Mouse (Mus musculus) limb, embryonic 13.5 days (tissue): ENCODE data around the gene Caly. TPM values are rescaled to one million over a fixed set of nuclear protein-coding genes. Genes with fewer than 3 reads are reported as not detected.

Source experiments
- ATAC-seq: fragments of 200-750 bp; cut with Nextera tagmentation; 2 replicates; pipeline ENCODE4 v1.8.0; 2017; ENCODE audit warnings: low read depth, moderate number of reproducible peaks, moderate TSS enrichment; ENCODE audit not compliant: low FRiP score
- H3K27ac ChIP-seq: fragments of 300-500 bp; sonication (generic); 2 replicates; pipeline ENCODE4 v1.5.1; 2015; ENCODE audit warnings: inconsistent platforms, mild to moderate bottlenecking, moderate library complexity
- H3K27me3 ChIP-seq: fragments of 300-500 bp; sonication (generic); 2 replicates; pipeline ENCODE4 v1.6.1; 2015; ENCODE audit warnings: mild to moderate bottlenecking, inconsistent platforms
- H3K36me3 ChIP-seq: fragments of 300-500 bp; sonication (generic); 2 replicates; pipeline ENCODE4 v1.6.1; 2015; ENCODE audit warnings: inconsistent platforms, mild to moderate bottlenecking, moderate library complexity
- H3K4me1 ChIP-seq: fragments of 300-500 bp; sonication (generic); 2 replicates; pipeline ENCODE4 v1.6.1; 2015; ENCODE audit warnings: inconsistent platforms
- H3K4me2 ChIP-seq: fragments of 300-500 bp; sonication (generic); replicated peaks from 2 replicates; pipeline ENCODE4 v1.6.1; 2015; ENCODE audit warnings: inconsistent platforms, mild to moderate bottlenecking, moderate library complexity
- H3K4me3 ChIP-seq: fragments of 300-500 bp; sonication (generic); 2 replicates; pipeline ENCODE4 v1.5.1; 2015; ENCODE audit warnings: moderate library complexity, mild to moderate bottlenecking, inconsistent platforms
- H3K9ac ChIP-seq: fragments of 300-500 bp; sonication (generic); 2 replicates; pipeline ENCODE4 v1.6.1; 2015; ENCODE audit warnings: mild to moderate bottlenecking, inconsistent platforms
- H3K9me3 ChIP-seq: fragments of 300-500 bp; sonication (generic); 2 replicates; pipeline ENCODE4 v1.6.1; 2016; ENCODE audit warnings: inconsistent platforms
- WGBS: fragments of 180-500 bp; shearing (Covaris S2); methylation state at CpG from one replicate; pipeline ENCODE4 v1.1.7; 2015; 5-methylcytosine and 5-hydroxymethylcytosine counted together
- polyA plus RNA-seq: library from polyadenylated mRNA; unstranded; fragments of >200 nt; fragmentation: Nextera tagmentation; extraction: Ambion mirVana; gene quantifications from 2 replicates; pipeline ENCODE4 v1.2.1, GENCODE M21; 2015

Caly gene
- polyA plus RNA-seq = 1.1 TPM in 2 replicates

- peak within 1 kb of the TSS; percentile 37; the same call in 1 of the 2 replicates for H3K4me3 ChIP-seq
- H3K4me1 ChIP-seq = peaks cover 20% of the 10 kb centered on the region
- H3K9ac ChIP-seq = no peak within 1 kb of the TSS
- 6% methylated on average over 18 of the region's 18 CpGs for WGBS
- no peak within 1 kb of the TSS for H3K27ac ChIP-seq
- ATAC-seq = no peak
- H3K4me2 ChIP-seq = peak within 1 kb of the TSS; percentile 61
- no peaks in the 10 kb centered on the region for H3K36me3 ChIP-seq
- H3K9me3 ChIP-seq = no peaks in the 10 kb centered on the region
- peaks cover 54% of the 10 kb centered on the region for H3K27me3 ChIP-seq
Observed at GRCm38 (mm10) chr7:140082242-140082678, at the start of gene Caly. Gene Caly (minus strand): TSS chr7:140082548.

DNA sequence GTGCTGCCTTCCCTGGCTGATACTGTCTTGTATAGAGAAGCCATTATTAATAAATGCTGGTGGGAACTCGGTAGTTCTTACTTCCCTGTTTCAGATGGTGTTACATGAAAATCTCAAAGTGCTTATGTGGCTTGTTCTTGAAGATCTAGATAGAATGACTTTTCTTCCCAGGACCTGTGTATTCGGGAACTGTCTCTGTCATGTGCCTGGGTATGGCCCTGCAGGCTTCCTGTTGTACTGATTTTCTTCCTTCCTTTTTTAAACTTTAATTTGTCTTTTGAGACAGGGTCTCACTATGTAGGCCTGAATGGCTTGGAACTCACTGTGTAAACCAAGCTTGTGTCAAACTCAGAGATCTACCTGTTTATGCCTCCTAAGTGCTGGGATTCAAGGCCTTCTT lies 45.6 kb upstream of the Caly start:
- Histone ChIP-seq H3K27me3 (peaks cover 3% of the 10 kb centered on the region; the same call in 1 of the 2 replicates), H3K4me3 (no peak overlapping the region), H3K9me3 (no peaks in the 10 kb centered on the region), H3K4me2 (no peak overlapping the region), H3K36me3 (peaks cover 23% of the 10 kb centered on the region), H3K27ac (no peak overlapping the region), H3K9ac (no peak overlapping the region), H3K4me1 (peaks cover 14% of the 10 kb centered on the region)
- no peak for ATAC-seq
- 88% methylated on average over 2 of the region's 2 CpGs for WGBS

- H3K4me1 ChIP-seq = peaks cover 14% of the 10 kb centered on the region
- no peak overlapping the region for H3K4me3 ChIP-seq
- peaks cover 3% of the 10 kb centered on the region; the same call in 1 of the 2 replicates for H3K27me3 ChIP-seq
- peak overlapping the region; percentile 35; the same call in 1 of the 2 replicates for H3K4me2 ChIP-seq
- no peak for ATAC-seq
- no peak overlapping the region for H3K27ac ChIP-seq
- H3K9me3 ChIP-seq = no peaks in the 10 kb centered on the region
- whole genome bisulfite sequencing = 80% methylated on average over 3 of the region's 3 CpGs
- H3K9ac ChIP-seq = no peak overlapping the region
- H3K36me3 ChIP-seq = peaks cover 23% of the 10 kb centered on the region
Observed at GRCm38 (mm10) chr7:140126934-140127333, 44.6 kb upstream of the Caly start.

DNA sequence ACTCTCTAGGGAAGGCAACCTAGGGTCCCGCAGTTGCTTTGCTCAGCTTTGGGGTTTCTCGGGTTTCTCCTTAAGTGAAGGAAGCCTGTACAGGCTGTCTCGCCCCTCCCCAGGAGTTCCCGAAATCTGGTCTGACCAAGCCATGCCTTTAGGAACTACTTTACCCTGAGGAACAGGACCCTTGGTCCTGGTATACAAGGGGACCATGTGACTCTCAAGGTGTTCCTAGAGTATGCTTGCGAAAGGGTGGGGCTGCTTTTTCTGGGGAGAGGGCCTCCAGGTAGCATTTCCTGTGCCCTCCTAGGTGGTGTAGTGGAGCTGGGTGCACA lies 43.6 kb upstream of the Caly start:
- peak overlapping the region; percentile 63; the same call in 1 of the 2 replicates for H3K27ac ChIP-seq
- ATAC-seq = peak; percentile 14; the same call in 1 of the 2 replicates
- peak overlapping the region; percentile 81 for H3K4me3 ChIP-seq
- H3K4me2 ChIP-seq = peak overlapping the region; percentile 87
- WGBS = 5% methylated on average over 5 of the region's 5 CpGs
- H3K9me3 ChIP-seq = no peaks in the 10 kb centered on the region
- H3K27me3 ChIP-seq = peaks cover 3% of the 10 kb centered on the region; the same call in 1 of the 2 replicates
- H3K9ac ChIP-seq = peak overlapping the region; percentile 85
- H3K4me1 ChIP-seq = peaks cover 14% of the 10 kb centered on the region
- peaks cover 18% of the 10 kb centered on the region for H3K36me3 ChIP-seq

- Histone ChIP-seq H3K27ac (peak overlapping the region; percentile 63; the same call in 1 of the 2 replicates), H3K4me3 (peak overlapping the region; percentile 81), H3K9me3 (no peaks in the 10 kb centered on the region), H3K9ac (peak overlapping the region; percentile 85), H3K4me2 (peak overlapping the region; percentile 87), H3K36me3 (peaks cover 14% of the 10 kb centered on the region), H3K4me1 (peaks cover 14% of the 10 kb centered on the region), H3K27me3 (peaks cover 3% of the 10 kb centered on the region; the same call in 1 of the 2 replicates)
- 2% methylated on average over 40 of the region's 40 CpGs for WGBS
- peak; percentile 98 for ATAC-seq
Observed at GRCm38 (mm10) chr7:140125278-140126021, 43.1 kb upstream of the Caly start.

DNA sequence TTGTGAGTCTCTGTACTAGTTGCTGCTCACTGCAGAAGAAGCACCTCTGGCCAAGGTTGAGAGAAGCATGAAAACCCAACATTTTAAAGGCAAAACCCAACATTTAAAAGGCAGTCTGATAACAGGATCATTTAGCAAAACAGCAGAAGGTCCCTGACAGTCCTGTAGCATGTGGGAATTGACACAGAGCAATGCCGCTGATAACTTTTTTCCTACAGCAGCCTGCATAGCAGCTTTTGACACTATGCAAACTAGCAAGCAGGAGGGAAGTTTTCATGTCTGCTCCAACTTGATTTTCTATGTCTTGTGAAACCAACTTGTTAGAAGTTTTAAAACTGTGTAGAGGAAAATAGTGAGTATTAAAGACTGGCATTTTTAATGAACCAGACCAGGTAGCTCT lies 42.0 kb upstream of the Caly start:
- peaks cover 3% of the 10 kb centered on the region; the same call in 1 of the 2 replicates for H3K27me3 ChIP-seq
- H3K9me3 ChIP-seq = no peaks in the 10 kb centered on the region
- ATAC-seq = no peak
- H3K9ac ChIP-seq = no peak overlapping the region
- H3K4me1 ChIP-seq = peaks cover 14% of the 10 kb centered on the region
- H3K27ac ChIP-seq = no peak overlapping the region
- WGBS = 95% methylated on average over 1 of the region's 1 CpGs
- no peak overlapping the region for H3K4me3 ChIP-seq
- H3K4me2 ChIP-seq = no peak overlapping the region
- peaks cover 3% of the 10 kb centered on the region; the same call in 1 of the 2 replicates for H3K36me3 ChIP-seq

- no peak overlapping the region for H3K27ac ChIP-seq
- no peak for ATAC-seq
Observed at GRCm38 (mm10) chr7:140122765-140123164, 40.4 kb upstream of the Caly start.

GRCm38 (mm10) chr7:140121338-140121910 lies 39.1 kb upstream of the Caly start:
- no peak overlapping the region for H3K27ac ChIP-seq
- H3K9ac ChIP-seq = no peak overlapping the region
- no peak overlapping the region for H3K4me2 ChIP-seq
- no peak for ATAC-seq
- no peak overlapping the region for H3K4me3 ChIP-seq
- H3K9me3 ChIP-seq = no peaks in the 10 kb centered on the region
- no peaks in the 10 kb centered on the region for H3K36me3 ChIP-seq
- WGBS = 81% methylated on average over 13 of the region's 13 CpGs
- H3K27me3 ChIP-seq = peaks cover 3% of the 10 kb centered on the region; the same call in 1 of the 2 replicates
- peaks cover 7% of the 10 kb centered on the region for H3K4me1 ChIP-seq

More at GRCm38 (mm10) chr7:140122765-140123164, 40.4 kb upstream of the Caly start:
- 37% methylated on average over 4 of the region's 4 CpGs for WGBS
- no peak overlapping the region for H3K4me3 ChIP-seq
- no peaks in the 10 kb centered on the region for H3K9me3 ChIP-seq
- peaks cover 14% of the 10 kb centered on the region for H3K4me1 ChIP-seq
- H3K4me2 ChIP-seq = no peak overlapping the region
- H3K9ac ChIP-seq = no peak overlapping the region
- H3K36me3 ChIP-seq = no peaks in the 10 kb centered on the region
- peaks cover 3% of the 10 kb centered on the region; the same call in 1 of the 2 replicates for H3K27me3 ChIP-seq

GRCm38 (mm10) chr7:140120484-140120883 lies 38.1 kb upstream of the Caly start:
- peaks cover 5% of the 10 kb centered on the region; the same call in 1 of the 2 replicates for H3K4me1 ChIP-seq
- H3K4me3 ChIP-seq = no peak overlapping the region
- no peaks in the 10 kb centered on the region for H3K9me3 ChIP-seq
- peaks cover 3% of the 10 kb centered on the region; the same call in 1 of the 2 replicates for H3K27me3 ChIP-seq
- no peak for ATAC-seq
- H3K27ac ChIP-seq = no peak overlapping the region
- no peak overlapping the region for H3K4me2 ChIP-seq
- no peaks in the 10 kb centered on the region for H3K36me3 ChIP-seq
- H3K9ac ChIP-seq = no peak overlapping the region
- 88% methylated on average over 2 of the region's 2 CpGs for WGBS

DNA sequence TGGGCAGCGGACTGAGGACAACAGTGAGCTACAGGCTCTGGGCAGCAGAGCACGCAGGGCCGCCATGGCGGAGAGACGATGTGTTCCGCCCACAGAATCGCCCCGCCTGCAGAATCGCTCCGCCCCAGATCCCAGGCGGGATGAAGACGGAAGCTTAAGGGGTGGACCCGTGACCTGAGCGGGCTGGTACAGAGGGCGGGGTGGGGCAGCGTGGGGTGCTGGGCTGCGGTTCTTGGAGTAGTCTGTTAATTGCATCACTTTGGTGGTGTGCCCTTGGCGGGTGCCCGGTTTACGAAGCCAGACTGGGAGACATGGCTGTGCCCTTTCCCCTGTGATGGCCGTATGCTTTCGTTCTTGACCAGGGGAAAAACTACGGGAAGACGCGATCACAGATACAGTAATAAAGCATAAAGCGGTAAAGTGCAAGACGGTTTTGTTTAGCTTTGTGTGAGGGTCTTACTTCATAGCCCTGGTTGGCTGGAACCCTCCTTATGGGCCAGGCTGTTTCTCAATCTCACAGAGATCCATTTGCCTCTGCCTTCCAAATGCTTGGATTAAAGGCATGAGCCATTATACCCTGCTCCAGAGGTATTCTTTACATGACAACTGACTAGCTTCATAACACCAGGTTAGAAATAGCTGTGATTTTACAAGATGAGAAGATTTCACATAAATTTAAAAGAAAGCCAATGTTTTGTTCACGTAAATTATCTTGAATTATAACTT lies 34.1 kb upstream of the Caly start, which contains the start of gene Echs1:
Echs1 (minus strand) TSS at position 148 of the 726 bp plus-strand sequence.
- no peaks in the 10 kb centered on the region for H3K9me3 ChIP-seq
- H3K4me1 ChIP-seq = peaks cover 11% of the 10 kb centered on the region; the same call in 1 of the 2 replicates
- 4% methylated on average over 28 of the region's 28 CpGs for WGBS
- peak; percentile 94 for ATAC-seq
- H3K27ac ChIP-seq = peak within 1 kb of the TSS; percentile 73
- peak within 1 kb of the TSS; percentile 84 for H3K9ac ChIP-seq
- peaks cover 16% of the 10 kb centered on the region for H3K36me3 ChIP-seq
- peak within 1 kb of the TSS; percentile 89 for H3K4me2 ChIP-seq
- peak within 1 kb of the TSS; percentile 79 for H3K4me3 ChIP-seq
- no peaks in the 10 kb centered on the region for H3K27me3 ChIP-seq

GRCm38 (mm10) chr7:140115583-140116328 lies 33.4 kb upstream of the Caly start, which contains the start of gene Paox:
Gene Paox (plus strand): TSS chr7:140115799.
- peak within 1 kb of the TSS; percentile 73 for H3K27ac ChIP-seq
- H3K27me3 ChIP-seq = no peaks in the 10 kb centered on the region
- under 1% methylated on average over 23 of the region's 23 CpGs for WGBS
- peak within 1 kb of the TSS; percentile 79 for H3K4me3 ChIP-seq
- peak within 1 kb of the TSS; percentile 89 for H3K4me2 ChIP-seq
- ATAC-seq = peak; percentile 77
- H3K9ac ChIP-seq = peak within 1 kb of the TSS; percentile 84
- H3K9me3 ChIP-seq = no peaks in the 10 kb centered on the region
- peaks cover 23% of the 10 kb centered on the region for H3K36me3 ChIP-seq
- H3K4me1 ChIP-seq = peaks cover 11% of the 10 kb centered on the region; the same call in 1 of the 2 replicates
